Mouse (Mus musculus) lung, adult 2 months (tissue): Measurements from ENCODE around the gene Snx30.

Experiments
- CTCF ChIP-seq: fragments of 200-500 bp; IDR thresholded peaks from 2 replicates; pipeline ENCODE4 v1.5.1; 2011; ENCODE audit warnings: mild to moderate bottlenecking, low read length, control low read depth; ENCODE audit not compliant: insufficient read depth
- POLR2A ChIP-seq: fragments of 200-500 bp; IDR thresholded peaks from 2 replicates; pipeline ENCODE4 v1.6.1; 2011; ENCODE audit warnings: low read depth, mild to moderate bottlenecking, control low read depth, low read length, borderline replicate concordance; ENCODE audit errors: extremely low read depth

DNA sequence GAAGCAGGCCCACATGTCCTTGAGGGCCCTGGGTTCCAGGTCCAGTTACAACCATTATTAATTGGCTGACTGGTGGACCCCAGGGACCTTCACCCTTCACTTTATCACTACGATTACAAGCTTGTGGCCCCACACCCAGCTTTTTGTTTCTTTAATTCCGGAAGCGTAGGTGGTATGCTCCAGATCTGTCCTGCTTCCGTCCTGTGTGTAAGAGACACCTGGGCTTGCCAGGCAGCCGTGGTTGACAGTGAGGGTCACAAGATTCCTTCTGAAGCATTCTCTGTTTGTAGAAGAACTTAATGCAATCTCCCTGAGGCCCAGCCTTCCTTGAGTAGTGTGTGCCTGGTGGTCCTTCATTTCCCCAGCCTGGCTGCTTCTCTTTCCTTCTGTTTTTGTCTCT is 19.2 kb downstream of the Snx30 start:
- TF ChIP-seq POLR2A: no peak
- TF ChIP-seq CTCF: no peak
